Mouse (Mus musculus) kidney, postnatal 36 days (tissue): ENCODE results near the gene Serinc5.
"Not testable (repeated sequence)": the region's sequence is repeated elsewhere in the genome, so short reads cannot be mapped to it uniquely, and the experiment has no call there.

Experiments
- DNase-seq, 2 experiments: peaks; one replicate each; pipeline ENCODE4 v3.0.0; 2021 to 2022; ENCODE audit warnings: mixed read lengths in 2 of 2

Gene Serinc5

GRCm38 (mm10) chr13:92668214-92668985 lies 57.5 kb downstream of the Serinc5 start:
- no peak for DNase-seq

DNA sequence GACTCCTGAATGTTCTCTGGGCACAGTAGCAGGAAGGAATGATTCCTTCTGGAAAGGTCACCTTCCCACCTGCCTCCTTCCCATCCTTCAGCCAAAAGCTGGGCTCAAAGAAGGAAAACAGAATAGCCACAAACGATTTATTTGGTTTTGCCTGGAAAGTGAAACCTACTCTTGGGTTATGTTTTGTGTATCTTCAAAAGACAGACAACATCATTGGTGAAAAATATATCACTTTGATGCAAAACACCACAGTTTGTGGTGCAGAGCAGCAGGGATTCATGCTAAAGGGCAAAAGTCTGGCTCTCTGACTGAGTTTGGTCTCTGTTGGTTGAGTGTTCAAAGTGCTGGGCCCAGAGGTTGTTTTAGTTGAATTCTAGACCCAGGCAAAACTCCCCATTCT lies 60.8 kb downstream of the Serinc5 start:
- DNase-seq = no peak

GRCm38 (mm10) chr13:92674676-92675075 lies 63.8 kb downstream of the Serinc5 start:
- no peak for DNase-seq

DNA sequence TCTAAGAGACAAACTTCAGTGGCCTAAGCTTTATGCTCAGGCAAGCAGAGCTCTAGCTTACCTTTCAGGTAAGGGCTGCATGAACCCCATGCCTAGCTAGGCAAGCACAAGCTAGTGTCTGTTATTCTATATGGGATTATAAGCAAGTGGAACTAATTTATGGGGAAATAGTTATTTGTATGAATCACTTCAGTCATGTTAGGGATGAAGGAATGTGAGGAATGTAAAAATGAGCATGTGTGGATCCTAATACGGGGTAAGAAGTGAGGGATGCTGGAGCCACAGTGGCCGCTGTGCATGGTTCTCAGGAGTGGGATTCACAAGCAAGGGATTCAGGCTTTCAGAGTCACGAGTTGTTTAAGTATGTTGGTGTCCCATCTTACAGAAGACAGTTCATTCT lies 64.4 kb downstream of the Serinc5 start:
- no peak for DNase-seq

- DNase-seq = peak; percentile 6 to 8
These were observed 65.2 kb downstream of the Serinc5 start for GRCm38 (mm10) chr13:92675897-92676584.

DNA sequence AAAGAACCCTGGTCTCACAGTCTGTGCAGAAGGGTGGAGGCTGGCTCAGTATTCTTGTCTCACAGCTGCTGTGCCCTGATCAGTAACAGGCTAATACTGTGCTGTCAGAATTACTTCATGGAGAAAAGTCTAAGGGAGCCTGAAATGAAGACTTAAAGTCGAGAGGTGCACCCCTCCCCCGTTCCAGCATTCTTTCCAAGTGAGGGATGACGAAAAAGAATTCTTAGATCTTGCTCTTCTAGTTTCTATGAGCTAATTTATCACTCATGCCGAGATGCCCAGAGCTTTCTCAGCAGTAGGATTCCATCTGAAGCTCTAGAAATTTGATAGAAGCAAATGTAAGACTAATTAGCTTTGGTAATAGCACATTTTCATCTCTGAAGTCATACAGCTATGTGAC lies 66.8 kb downstream of the Serinc5 start:
- DNase-seq = no peak

GRCm38 (mm10) chr13:92679661-92680060 lies 68.8 kb downstream of the Serinc5 start:
- no peak for DNase-seq

DNA sequence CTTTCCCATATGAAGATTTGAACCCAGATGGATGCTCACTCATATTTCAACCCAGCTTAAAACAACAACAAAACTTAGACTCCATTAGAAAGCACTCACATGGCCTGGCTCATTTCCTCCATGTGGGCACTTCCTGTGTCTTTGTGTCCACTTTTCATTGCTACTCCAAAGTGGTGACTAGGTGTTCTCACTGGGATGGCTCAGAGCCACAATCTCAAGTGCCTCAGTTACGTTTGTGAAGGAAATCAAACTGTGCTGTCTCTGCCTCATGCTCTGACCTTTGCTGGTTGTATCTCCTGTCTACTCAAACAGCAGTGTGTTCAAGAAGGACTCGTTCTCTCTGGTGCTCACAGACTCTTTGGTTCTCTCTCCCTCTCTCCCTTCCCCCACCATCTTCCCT lies 70.7 kb downstream of the Serinc5 start:
- DNase-seq = no peak

DNA sequence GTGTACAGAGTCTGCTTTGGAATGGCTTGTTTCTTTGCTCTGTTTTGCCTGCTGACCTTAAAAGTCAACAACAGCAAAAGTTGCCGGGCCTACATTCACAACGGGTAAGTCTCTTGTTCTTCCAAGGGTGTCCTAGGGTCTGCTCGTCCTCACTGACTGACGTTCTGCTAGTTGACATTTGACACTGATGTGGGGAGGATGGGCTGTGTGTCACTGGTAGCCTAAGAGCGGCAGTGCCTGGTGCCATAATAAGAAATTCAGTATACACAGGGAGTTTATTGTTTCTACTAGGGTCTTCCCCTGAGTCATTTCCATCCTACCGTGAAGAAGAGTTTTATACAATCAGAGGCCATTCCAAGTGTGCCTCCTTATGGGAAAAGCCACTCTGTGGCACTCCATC lies 71.9 kb downstream of the Serinc5 start:
- DNase-seq = no peak

DNA sequence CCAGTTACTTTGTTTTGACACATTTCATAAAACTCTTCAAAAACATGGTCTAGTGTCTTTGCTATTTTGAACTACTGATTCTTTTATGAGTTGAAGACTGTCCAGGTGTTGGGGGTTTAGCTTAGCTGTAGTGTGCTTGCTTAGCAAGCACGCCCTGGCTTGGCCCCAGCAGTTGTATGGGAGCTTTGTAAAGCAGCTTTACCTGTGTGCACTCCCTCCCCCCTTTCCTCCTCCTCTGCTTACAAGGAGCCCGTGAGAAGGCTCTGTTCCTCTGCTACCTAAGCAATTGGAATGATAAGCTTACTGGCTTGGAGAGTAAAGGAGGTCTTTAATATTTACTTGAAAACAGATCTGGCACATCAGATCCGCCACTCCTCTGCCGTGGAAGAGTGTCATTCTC lies 72.6 kb downstream of the Serinc5 start:
- DNase-seq = no peak

GRCm38 (mm10) chr13:92684310-92684709 lies 73.4 kb downstream of the Serinc5 start:
- DNase-seq = no peak

DNA sequence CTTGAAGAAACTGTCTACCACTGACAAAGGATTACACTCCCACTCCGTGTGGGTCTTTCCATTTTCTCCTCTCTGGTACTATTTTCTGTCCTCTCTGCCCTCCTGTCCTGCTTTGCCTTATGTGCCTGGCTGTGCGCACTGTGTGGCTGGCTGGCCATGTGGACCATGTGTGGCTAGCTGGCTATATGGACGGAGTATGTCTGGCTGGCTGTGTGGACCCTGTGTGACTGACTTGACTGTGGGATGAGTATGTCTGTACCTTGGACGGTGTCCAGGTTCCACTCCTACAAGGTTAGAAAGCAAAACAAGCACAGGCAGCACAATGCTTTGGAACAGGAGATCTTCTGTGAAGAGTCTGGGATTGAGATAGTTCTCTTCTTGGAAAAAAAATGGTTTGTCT lies 74.4 kb downstream of the Serinc5 start:
- peak in 1 of 2 experiments; percentile 15 for DNase-seq

- DNase-seq = not testable (repeated sequence)
These were observed 76.3 kb downstream of the Serinc5 start for GRCm38 (mm10) chr13:92687151-92687550.

- DNase-seq = no peak
These were observed 78.2 kb downstream of the Serinc5 start for GRCm38 (mm10) chr13:92689061-92689460.

- no peak for DNase-seq
These were observed 83.1 kb downstream of the Serinc5 start for GRCm38 (mm10) chr13:92693866-92694550.

DNA sequence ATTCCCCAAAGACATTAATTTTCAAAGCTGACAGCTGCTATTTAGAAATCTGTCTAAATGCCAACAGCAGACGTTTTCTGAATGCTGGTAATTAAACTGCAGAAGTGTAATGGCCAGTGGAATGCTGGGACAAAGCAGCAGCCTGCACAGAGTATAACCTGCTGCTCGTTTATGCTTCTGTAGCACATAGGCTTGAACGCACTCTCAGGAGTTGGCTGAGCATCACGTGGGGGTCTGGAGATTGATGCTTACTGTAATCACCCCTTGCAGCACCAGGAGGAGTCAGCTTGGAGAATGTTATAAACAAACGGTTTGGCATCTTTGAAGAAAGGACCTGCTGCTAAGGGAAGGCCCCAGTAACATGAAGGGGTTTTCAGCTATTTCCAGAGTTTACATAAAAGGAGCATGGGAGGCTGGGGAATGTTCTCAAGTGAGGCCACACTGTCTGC lies 85.6 kb downstream of the Serinc5 start:
- DNase-seq = no peak

- no peak for DNase-seq
These were observed 86.2 kb downstream of the Serinc5 start for GRCm38 (mm10) chr13:92697141-92697540.

DNA sequence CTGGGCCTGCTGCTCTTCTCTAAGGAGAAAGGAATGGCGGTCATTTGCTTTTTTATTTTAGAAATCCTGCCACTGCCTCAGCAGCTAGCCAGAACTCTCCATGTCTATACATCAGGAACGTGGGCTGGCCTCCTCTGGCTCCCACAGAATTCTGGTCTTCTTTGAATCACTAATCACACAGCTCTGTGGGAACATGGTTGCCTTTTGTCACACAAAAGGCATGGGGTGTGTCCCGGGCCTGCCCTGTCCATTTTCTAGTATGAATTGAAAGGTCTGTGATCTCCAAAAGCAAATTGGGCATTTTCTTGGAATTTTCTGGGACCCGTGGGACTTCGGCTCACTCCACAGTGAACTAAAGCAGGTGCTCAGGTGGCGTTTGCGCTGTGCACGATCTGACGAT lies 87.9 kb downstream of the Serinc5 start:
- DNase-seq = no peak

- peak; percentile 17 to 19 for DNase-seq
These were observed 88.5 kb downstream of the Serinc5 start for GRCm38 (mm10) chr13:92699395-92699794.

DNA sequence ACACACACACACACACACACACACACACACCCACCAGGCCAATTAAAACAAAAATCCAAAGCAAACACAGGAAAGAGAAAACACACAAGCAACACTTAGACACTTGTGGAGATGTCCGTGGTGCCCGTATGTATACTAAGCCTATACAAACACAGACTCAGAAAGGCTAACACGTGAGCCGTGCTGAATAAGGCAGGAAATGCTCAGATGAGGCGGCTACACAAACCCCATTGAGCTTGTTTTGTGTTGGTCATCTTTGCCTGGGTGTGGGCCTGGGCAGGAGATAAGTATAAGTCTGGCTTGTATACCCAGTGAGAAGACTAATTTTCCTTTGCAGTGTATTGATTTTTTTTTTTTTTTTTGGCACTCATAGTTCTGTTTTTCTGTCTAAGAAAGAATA lies 91.1 kb downstream of the Serinc5 start:
- no peak for DNase-seq

- peak in 1 of 2 experiments; percentile 8 for DNase-seq
These were observed 92.5 kb downstream of the Serinc5 start for GRCm38 (mm10) chr13:92703241-92704027.

DNA sequence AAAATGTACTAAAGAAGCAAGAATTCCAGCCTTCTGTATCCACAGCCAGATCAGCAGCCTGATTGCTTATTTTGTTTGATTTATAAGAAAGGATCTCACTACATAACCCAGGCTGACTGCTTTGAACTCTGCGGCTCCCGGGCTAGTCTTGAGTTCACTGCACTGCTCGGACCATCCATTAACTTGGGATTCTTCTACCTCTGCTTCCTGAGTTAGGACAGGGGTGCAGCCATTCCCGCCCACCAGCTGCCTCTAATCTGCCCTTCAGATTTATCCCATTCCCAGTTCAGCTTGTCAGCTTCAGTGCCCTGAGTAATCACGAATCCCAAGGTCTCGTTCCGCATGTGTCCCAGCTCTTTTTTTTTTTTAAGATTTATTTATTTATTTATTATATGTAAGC lies 93.3 kb downstream of the Serinc5 start:
- peak in 1 of 2 experiments; percentile 6 for DNase-seq

GRCm38 (mm10) chr13:92705016-92705535 lies 94.2 kb downstream of the Serinc5 start:
- DNase-seq = no peak
